Mouse (Mus musculus) megakaryocyte, embryonic 14.5 days (primary cell): ENCODE measurements around the gene Hs3st5.

Experiments used
- FLI1 ChIP-seq: IDR thresholded peaks from 2 replicates; pipeline ENCODE4 v1.6.1; 2012; ENCODE audit warnings: low read length, inconsistent platforms, mixed read lengths
- GATA1 ChIP-seq: IDR thresholded peaks from 3 replicates; pipeline ENCODE4 v1.6.1; 2012; ENCODE audit warnings: mixed read lengths, low read length, inconsistent platforms, borderline replicate concordance

DNA sequence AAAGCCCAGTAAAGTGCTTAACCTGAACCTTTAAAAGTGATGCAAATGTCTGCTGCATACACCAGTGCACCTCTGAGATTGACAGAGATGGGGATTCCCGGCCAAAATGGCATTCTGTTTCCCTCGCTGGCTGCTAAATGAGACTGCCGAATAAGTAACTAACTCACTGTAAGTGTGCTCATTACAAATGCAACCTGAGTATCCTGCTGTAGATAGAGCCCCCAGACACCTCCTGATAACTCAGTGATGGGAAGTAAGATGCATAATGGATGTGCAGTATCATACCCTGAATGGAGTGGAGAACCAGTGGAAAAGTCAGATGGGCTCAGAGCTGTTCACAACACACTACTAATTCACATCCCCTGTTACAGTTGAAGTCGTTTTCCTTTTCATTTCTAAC is 298.7 kb downstream of the Hs3st5 start:
- TF ChIP-seq GATA1, result no peak
- no peak for TF ChIP-seq FLI1
